Comparison of ENCODE assay signal across 8 mouse cellular contexts in genomic region chr11:69661221-69661881, GRCm38 (mm10). TPM values are rescaled to one million over a fixed set of nuclear protein-coding genes. Genes with fewer than 3 reads are reported as not detected.
DNase-seq lines count a peak whose midpoint lies in the region; ATAC-seq lines count a peak whose summit lies in the region.

No protein-coding gene starts in this region.

- peak overlapping the region; percentile 72 for H3K4me2 ChIP-seq in heart, embryonic 12.5 days
- H3K4me2 ChIP-seq in heart, embryonic 15.5 days: peak overlapping the region; percentile 70
- peak overlapping the region; percentile 84 for H3K4me2 ChIP-seq in liver, embryonic 13.5 days

- peak overlapping the region; percentile 75 for H3K9ac ChIP-seq in heart, embryonic 12.5 days
- peak overlapping the region; percentile 57 for H3K9ac ChIP-seq in heart, embryonic 15.5 days
- peak overlapping the region; percentile 79 for H3K9ac ChIP-seq in liver, embryonic 13.5 days

- 63% methylated on average over 3 of the region's 3 CpGs for WGBS in heart, embryonic 12.5 days
- 65% methylated on average over 3 of the region's 3 CpGs for WGBS in heart, embryonic 15.5 days
- WGBS in liver, embryonic 13.5 days (ENCODE audit: insufficient replicate concordance): 43% methylated on average over 3 of the region's 3 CpGs

- H3K27me3 ChIP-seq in heart, embryonic 12.5 days (replicated peaks): no peaks in the 10 kb centered on the region
- H3K27me3 ChIP-seq in heart, embryonic 15.5 days: no peaks in the 10 kb centered on the region
- no peaks in the 10 kb centered on the region for H3K27me3 ChIP-seq in liver, embryonic 13.5 days

- peaks cover 54% of the 10 kb centered on the region for H3K36me3 ChIP-seq in heart, embryonic 12.5 days
- peaks cover 61% of the 10 kb centered on the region for H3K36me3 ChIP-seq in heart, embryonic 15.5 days
- peaks cover 65% of the 10 kb centered on the region for H3K36me3 ChIP-seq in liver, embryonic 13.5 days

- H3K4me1 ChIP-seq in heart, embryonic 12.5 days (replicated peaks): peaks cover 30% of the 10 kb centered on the region
- peaks cover 25% of the 10 kb centered on the region for H3K4me1 ChIP-seq in heart, embryonic 15.5 days (replicated peaks)
- peaks cover 71% of the 10 kb centered on the region for H3K4me1 ChIP-seq in liver, embryonic 13.5 days (replicated peaks)

- H3K4me3 ChIP-seq in heart, embryonic 12.5 days: peak overlapping the region; percentile 65
- H3K4me3 ChIP-seq in heart, embryonic 15.5 days: peak overlapping the region; percentile 62
- H3K4me3 ChIP-seq in liver, embryonic 13.5 days (replicated peaks): peak overlapping the region; percentile 68

- intact Hi-C loops in heart, postnatal 14 days (cut with DNase I): no loop called here
- intact Hi-C loops in gastrocnemius, postnatal 36 days (cut with DNase I): no loop called here

- H3K9me3 ChIP-seq in heart, embryonic 12.5 days (replicated peaks): no peaks in the 10 kb centered on the region
- H3K9me3 ChIP-seq in heart, embryonic 15.5 days (replicated peaks): no peaks in the 10 kb centered on the region
- H3K9me3 ChIP-seq in liver, embryonic 13.5 days (replicated peaks): no peaks in the 10 kb centered on the region

- H3K27ac ChIP-seq in heart, embryonic 12.5 days (ENCODE audit: poor library complexity, severe bottlenecking): peak overlapping the region; percentile 97
- H3K27ac ChIP-seq in heart, embryonic 15.5 days: peak overlapping the region; percentile 95
- peak overlapping the region; percentile 96 for H3K27ac ChIP-seq in liver, embryonic 13.5 days

- no peak for ATAC-seq in heart, embryonic 12.5 days (ENCODE audit: insufficient number of reproducible peaks, low FRiP score)
- ATAC-seq in heart, embryonic 15.5 days (replicated peaks; ENCODE audit: insufficient number of reproducible peaks, insufficient read depth, low FRiP score, low read depth): no peak
- 0 out of 2 replicates have a peak, but pooled peaks have one; percentile 16 for ATAC-seq in liver, embryonic 13.5 days (ENCODE audit: low read depth)

- no peak for DNase-seq in heart, postnatal 14 days
- DNase-seq in adrenal gland, postnatal 10 days: peak; percentile 70
- DNase-seq in liver, embryonic 13.5 days: peak; percentile 38
- DNase-seq in testis, postnatal 14 days (ENCODE audit: low spot score): peak; percentile 67
- no peak for DNase-seq in gastrocnemius, postnatal 36 days
- DNase-seq in layer of hippocampus, adult 9-10 months (ENCODE audit: low spot score): no peak

RNA-seq across cellular contexts. Expression of gene Mpdu1, which starts 1.1 kb away (rescaled TPM):
- polyA plus RNA-seq in heart, embryonic 12.5 days (2016; fragmentation: Nextera tagmentation; extraction: Ambion mirVana): 48.6 and 53.8 TPM in 2 replicates
- 10 to 100 TPM; 20.9 to 21.6 TPM for total RNA-seq in heart, postnatal 14 days (2021)
- 100 to 1,000 TPM; 114 to 116 TPM for total RNA-seq in adrenal gland, postnatal 10 days (2021)
- 38.8 and 48.1 TPM in 2 replicates for polyA plus RNA-seq in heart, embryonic 15.5 days (2015; fragmentation: Nextera tagmentation; extraction: Ambion mirVana)
- 36.9 and 39.2 TPM in 2 replicates for polyA plus RNA-seq in liver, embryonic 13.5 days (2015; fragmentation: Nextera tagmentation; extraction: Ambion mirVana)
- 1 to 10 TPM; 8.0 to 8.3 TPM for total RNA-seq in gastrocnemius, postnatal 36 days (2021)

RNA-seq across cellular contexts. Expression of gene Cd68, which starts 4.6 kb away (rescaled TPM):
- polyA plus RNA-seq in heart, embryonic 12.5 days (2016; fragmentation: Nextera tagmentation; extraction: Ambion mirVana): 4.3 and 5.2 TPM in 2 replicates
- 1 to 10 TPM; 5.6 to 7.5 TPM for total RNA-seq in heart, postnatal 14 days (2021)
- total RNA-seq in adrenal gland, postnatal 10 days (2021): 10 to 100 TPM in 1 of 2 experiments, 1 to 10 TPM in 1; 9.8 to 12.0 TPM
- polyA plus RNA-seq in heart, embryonic 15.5 days (2015; fragmentation: Nextera tagmentation; extraction: Ambion mirVana): 8.7 and 18.6 TPM in 2 replicates
- polyA plus RNA-seq in liver, embryonic 13.5 days (2015; fragmentation: Nextera tagmentation; extraction: Ambion mirVana): 17.3 and 17.4 TPM in 2 replicates
- total RNA-seq in gastrocnemius, postnatal 36 days (2021): 1 to 10 TPM; 2.6 to 3.2 TPM

RNA-seq across cellular contexts. Expression of gene Sox15, which starts 6.2 kb away (rescaled TPM):
- not detected in 2 replicates for polyA plus RNA-seq in heart, embryonic 12.5 days (2016; fragmentation: Nextera tagmentation; extraction: Ambion mirVana)
- not detected for total RNA-seq in heart, postnatal 14 days (2021)
- not detected for total RNA-seq in adrenal gland, postnatal 10 days (2021)
- polyA plus RNA-seq in heart, embryonic 15.5 days (2015; fragmentation: Nextera tagmentation; extraction: Ambion mirVana): 0.22 TPM in 1 of 2 replicates, not detected in the other
- polyA plus RNA-seq in liver, embryonic 13.5 days (2015; fragmentation: Nextera tagmentation; extraction: Ambion mirVana): not detected in 2 replicates
- not detected for total RNA-seq in gastrocnemius, postnatal 36 days (2021)

RNA-seq across cellular contexts. Expression of gene Eif4a1, which starts 10.9 kb away (rescaled TPM):
- polyA plus RNA-seq in heart, embryonic 12.5 days (2016; fragmentation: Nextera tagmentation; extraction: Ambion mirVana): 404 and 420 TPM in 2 replicates
- 100 to 1,000 TPM; 236 to 287 TPM for total RNA-seq in heart, postnatal 14 days (2021)
- total RNA-seq in adrenal gland, postnatal 10 days (2021): 100 to 1,000 TPM; 598 to 631 TPM
- 310 and 340 TPM in 2 replicates for polyA plus RNA-seq in heart, embryonic 15.5 days (2015; fragmentation: Nextera tagmentation; extraction: Ambion mirVana)
- 351 and 453 TPM in 2 replicates for polyA plus RNA-seq in liver, embryonic 13.5 days (2015; fragmentation: Nextera tagmentation; extraction: Ambion mirVana)
- total RNA-seq in gastrocnemius, postnatal 36 days (2021): 100 to 1,000 TPM in 1 of 2 experiments, 10 to 100 TPM in 1; 74.1 to 103 TPM

RNA-seq across cellular contexts. Expression of gene Senp3, which starts 20.5 kb away (rescaled TPM):
- polyA plus RNA-seq in heart, embryonic 12.5 days (2016; fragmentation: Nextera tagmentation; extraction: Ambion mirVana): 74.3 and 83.0 TPM in 2 replicates
- 10 to 100 TPM; 39.7 to 42.1 TPM for total RNA-seq in heart, postnatal 14 days (2021)
- total RNA-seq in adrenal gland, postnatal 10 days (2021): 10 to 100 TPM; 62.6 to 76.3 TPM
- 47.1 and 54.8 TPM in 2 replicates for polyA plus RNA-seq in heart, embryonic 15.5 days (2015; fragmentation: Nextera tagmentation; extraction: Ambion mirVana)
- polyA plus RNA-seq in liver, embryonic 13.5 days (2015; fragmentation: Nextera tagmentation; extraction: Ambion mirVana): 37.3 and 38.6 TPM in 2 replicates
- total RNA-seq in gastrocnemius, postnatal 36 days (2021): 10 to 100 TPM; 22.7 TPM

Comparison
In these comparisons a context has a peak if more than half of its experiments do, and no peak if none do; other contexts are left out.
1. DNase-seq: peak in adrenal gland, postnatal 10 days (single experiment), liver, embryonic 13.5 days (single experiment) and testis, postnatal 14 days (single experiment); none in heart, postnatal 14 days (0 of 2), gastrocnemius, postnatal 36 days (0 of 2) and layer of hippocampus, adult 9-10 months (single experiment).
2. RNA of gene Mpdu1, which starts 1.1 kb away (total RNA-seq): 114 to 116 TPM in adrenal gland, postnatal 10 days; 20.9 to 21.6 TPM in heart, postnatal 14 days and 8.0 to 8.3 TPM in gastrocnemius, postnatal 36 days; every median in the first group is over 4 times any median in the second.
3. Peak in every context shown above with its lines, with median percentiles within 50 percentile points of each other: H3K27ac ChIP-seq, H3K4me2 ChIP-seq, H3K4me3 ChIP-seq and H3K9ac ChIP-seq.